Mouse (Mus musculus): ENCODE results near the gene Matn3.

Gene Matn3

GRCm38 (mm10) chr12:8947714-8948464 lies at the start of gene Matn3:
Matn3 (plus strand) TSS chr12:8947929.
- DNase-seq (ENCODE audit: low spot score in 2 of 2), result peak; percentile 56 to 74

GRCm38 (mm10) chr12:8898879-8899785 lies 48.6 kb upstream of the Matn3 start:
- no peak for DNase-seq (ENCODE audit: low spot score in 2 of 2)

- no peak for DNase-seq (ENCODE audit: low spot score in 2 of 2)
Observed at GRCm38 (mm10) chr12:8900107-8900698, 47.5 kb upstream of the Matn3 start.

GRCm38 (mm10) chr12:8900919-8901663 lies 46.6 kb upstream of the Matn3 start:
- DNase-seq (ENCODE audit: low spot score in 2 of 2), result peak in 1 of 2 experiments; percentile 46

- DNase-seq (ENCODE audit: low spot score in 2 of 2), result no peak
Observed at GRCm38 (mm10) chr12:8901934-8902333, 45.8 kb upstream of the Matn3 start.

- no peak for DNase-seq (ENCODE audit: low spot score in 2 of 2)
Observed at GRCm38 (mm10) chr12:8902479-8902878, 45.2 kb upstream of the Matn3 start.

GRCm38 (mm10) chr12:8912860-8913685 lies 34.7 kb upstream of the Matn3 start:
- peak; percentile 31 to 50 for DNase-seq (ENCODE audit: low spot score in 2 of 2)

GRCm38 (mm10) chr12:8913701-8914340 lies 33.9 kb upstream of the Matn3 start:
- DNase-seq (ENCODE audit: low spot score in 2 of 2), result no peak

GRCm38 (mm10) chr12:8916378-8916777 lies 31.4 kb upstream of the Matn3 start:
- peak; percentile 39 to 56 for DNase-seq (ENCODE audit: low spot score in 2 of 2)

GRCm38 (mm10) chr12:8919231-8919630 lies 28.5 kb upstream of the Matn3 start:
- DNase-seq (ENCODE audit: low spot score in 2 of 2), result no peak

GRCm38 (mm10) chr12:8920996-8921393 lies 26.7 kb upstream of the Matn3 start:
- no peak for DNase-seq (ENCODE audit: low spot score in 2 of 2)

- DNase-seq (ENCODE audit: low spot score in 2 of 2), result peak; percentile 99 to 100
Observed at GRCm38 (mm10) chr12:8921394-8922368, 26.0 kb upstream of the Matn3 start, which contains the start of gene Laptm4a. Laptm4a (plus strand) TSS chr12:8921664.

- no peak for DNase-seq (ENCODE audit: low spot score in 2 of 2)
Observed at GRCm38 (mm10) chr12:8922369-8923124, 25.2 kb upstream of the Matn3 start.

- DNase-seq (ENCODE audit: low spot score in 2 of 2), result peak; percentile 42 to 59
Observed at GRCm38 (mm10) chr12:8923125-8923410, 24.7 kb upstream of the Matn3 start.

- no peak for DNase-seq (ENCODE audit: low spot score in 2 of 2)
Observed at GRCm38 (mm10) chr12:8923603-8924002, 24.1 kb upstream of the Matn3 start.

GRCm38 (mm10) chr12:8927652-8928051 lies 20.1 kb upstream of the Matn3 start:
- DNase-seq (ENCODE audit: low spot score in 2 of 2), result peak in 1 of 2 experiments; percentile 44

GRCm38 (mm10) chr12:8928766-8929165 lies 19.0 kb upstream of the Matn3 start:
- no peak for DNase-seq (ENCODE audit: low spot score in 2 of 2)

GRCm38 (mm10) chr12:8931083-8931482 lies 16.6 kb upstream of the Matn3 start:
- no peak for DNase-seq (ENCODE audit: low spot score in 2 of 2)

All from heart, adult 9 months (tissue).